Mouse (Mus musculus) MEL (cell line): ENCODE data around the gene Tma16. TPM values are rescaled to one million over a fixed set of nuclear protein-coding genes. Genes with fewer than 3 reads are reported as not detected.

ENCODE experiments used
- DNase-seq: peaks from one replicate; pipeline ENCODE4 v3.0.0; 2011; ENCODE audit warnings: low read depth, low spot score
- H3K27ac ChIP-seq: 2 replicates; pipeline ENCODE4 v1.5.1; 2012; ENCODE audit warnings: low read depth, mild to moderate bottlenecking, control low read depth, low read length, moderate library complexity; ENCODE audit not compliant: control insufficient read depth
- H3K27me3 ChIP-seq, 2 experiments: fragments of 150-350 bp in 1 of 2; sonication (generic) in 1 of 2; 2 replicates each; pipeline ENCODE4 v1.6.1; 2012; ENCODE audit warnings: low read length in 2 of 2, mild to moderate bottlenecking in 2 of 2, improper control_type of control experiment in 1 of 2, moderate library complexity in 1 of 2; ENCODE audit not compliant: insufficient read depth in 2 of 2, control insufficient read depth in 1 of 2
- H3K36me3 ChIP-seq, 2 experiments: 2 replicates each; pipeline ENCODE4 v1.6.1; 2012 to 2014; ENCODE audit warnings: low read length in 2 of 2, improper control_type of control experiment in 1 of 2, inconsistent platforms in 1 of 2, mild to moderate bottlenecking in 1 of 2; ENCODE audit not compliant: insufficient read depth in 2 of 2, control insufficient read depth in 1 of 2
- H3K4me1 ChIP-seq, 2 experiments: fragments of 150-350 bp in 1 of 2; sonication (generic) in 1 of 2; 2 replicates each; pipeline ENCODE4 v1.6.1; 2012; ENCODE audit warnings: low read length in 2 of 2, improper control_type of control experiment in 1 of 2, mild to moderate bottlenecking in 1 of 2; ENCODE audit not compliant: insufficient read depth in 2 of 2, control insufficient read depth in 1 of 2
- H3K4me3 ChIP-seq, 2 experiments: fragments of 150-350 bp in 1 of 2; sonication (generic) in 1 of 2; 2 replicates each; pipeline ENCODE4 v1.5.1; 2012; ENCODE audit warnings: low read depth in 2 of 2, low read length in 2 of 2, mild to moderate bottlenecking in 2 of 2, moderate library complexity in 2 of 2, control low read depth in 1 of 2, improper control_type of control experiment in 1 of 2; ENCODE audit not compliant: control insufficient read depth in 1 of 2, insufficient read depth in 1 of 2
- H3K79me2 ChIP-seq: 2 replicates; pipeline ENCODE4 v1.6.1; 2012; ENCODE audit warnings: mild to moderate bottlenecking, low read length, moderate library complexity; ENCODE audit not compliant: control insufficient read depth, poor library complexity, insufficient read depth
- H3K9ac ChIP-seq: 2 replicates; pipeline ENCODE4 v1.6.1; 2012; ENCODE audit warnings: low read depth, mild to moderate bottlenecking, control low read depth, low read length, moderate library complexity; ENCODE audit not compliant: control insufficient read depth, poor library complexity, severe bottlenecking
- H3K9me3 ChIP-seq: fragments of 150-350 bp; sonication (generic); replicated peaks from 2 replicates; pipeline ENCODE4 v1.6.1; 2012; ENCODE audit warnings: mild to moderate bottlenecking, low read length, improper control_type of control experiment, moderate library complexity; ENCODE audit not compliant: insufficient read depth
- BHLHE40 ChIP-seq: IDR thresholded peaks from 2 replicates; pipeline ENCODE4 v1.6.1; 2012; ENCODE audit warnings: low read depth, mild to moderate bottlenecking, inconsistent platforms, low read length, improper control_type of control experiment, borderline replicate concordance
- CHD2 ChIP-seq: IDR thresholded peaks from 2 replicates; pipeline ENCODE4 v1.6.1; 2011; ENCODE audit warnings: low read length, improper control_type of control experiment
- ELF1 ChIP-seq: IDR thresholded peaks from 2 replicates; pipeline ENCODE4 v1.6.1; 2014; ENCODE audit warnings: low read depth, mild to moderate bottlenecking, inconsistent platforms, low read length, improper control_type of control experiment, moderate library complexity
- ETS1 ChIP-seq: IDR thresholded peaks from 2 replicates; pipeline ENCODE4 v1.6.1; 2012; ENCODE audit warnings: low read depth, mild to moderate bottlenecking, inconsistent platforms, low read length, improper control_type of control experiment, moderate library complexity
- GATA1 ChIP-seq: IDR thresholded peaks from 2 replicates; pipeline ENCODE4 v1.6.1; 2011; ENCODE audit warnings: low read depth, low read length, improper control_type of control experiment
- KAT2A ChIP-seq: conservative IDR thresholded peaks from 2 replicates; pipeline ENCODE4 v1.6.1; 2012; ENCODE audit warnings: low read depth, low read length, improper control_type of control experiment, inconsistent platforms
- MAZ ChIP-seq: IDR thresholded peaks from 2 replicates; pipeline ENCODE4 v1.6.1; 2012; ENCODE audit warnings: low read depth, mild to moderate bottlenecking, inconsistent platforms, low read length, improper control_type of control experiment
- NELFE ChIP-seq: IDR thresholded peaks from 2 replicates; pipeline ENCODE4 v1.6.1; 2011; ENCODE audit warnings: low read depth, low read length, improper control_type of control experiment
- POLR2A ChIP-seq, 2 experiments: IDR thresholded peaks; 2 replicates each; pipeline ENCODE4 v1.6.1; 2011 to 2012; ENCODE audit warnings: low read length in 2 of 2, mild to moderate bottlenecking in 2 of 2, control low read depth in 1 of 2, improper control_type of control experiment in 1 of 2, low read depth in 1 of 2, moderate library complexity in 1 of 2; ENCODE audit not compliant: control insufficient read depth in 1 of 2, insufficient read depth in 1 of 2, poor library complexity in 1 of 2
- POLR2AphosphoS5 ChIP-seq: IDR thresholded peaks from 2 replicates; pipeline ENCODE4 v1.6.1; 2012; ENCODE audit warnings: low read depth, borderline replicate concordance, mild to moderate bottlenecking, inconsistent platforms, low read length, moderate library complexity, mixed read lengths
- RAD21 ChIP-seq: IDR thresholded peaks from 2 replicates; pipeline ENCODE4 v1.6.1; 2011; ENCODE audit warnings: mild to moderate bottlenecking, low read depth, low read length, improper control_type of control experiment
- RCOR1 ChIP-seq: IDR thresholded peaks from 2 replicates; pipeline ENCODE4 v1.6.1; 2012; ENCODE audit warnings: low read depth, mild to moderate bottlenecking, inconsistent platforms, low read length, improper control_type of control experiment
- UBTF ChIP-seq: IDR thresholded peaks from 2 replicates; pipeline ENCODE4 v1.6.1; 2012; ENCODE audit warnings: low read depth, mild to moderate bottlenecking, inconsistent platforms, low read length, improper control_type of control experiment, moderate library complexity, borderline replicate concordance; ENCODE audit not compliant: insufficient read depth
- ZC3H11A ChIP-seq: IDR thresholded peaks from 2 replicates; pipeline ENCODE4 v1.6.1; 2012; ENCODE audit warnings: low read depth, mild to moderate bottlenecking, inconsistent platforms, low read length, improper control_type of control experiment
- ZKSCAN1 ChIP-seq: IDR thresholded peaks from 2 replicates; pipeline ENCODE4 v1.6.1; 2012; ENCODE audit warnings: low read depth, mild to moderate bottlenecking, inconsistent platforms, low read length, improper control_type of control experiment, moderate library complexity
- polyA plus RNA-seq, 2 experiments: library from polyadenylated mRNA; stranded (reverse) in 1 of 2; unstranded in 1 of 2; fragments of >175 nt in 1 of 2; fragments of >200 nt in 1 of 2; gene quantifications; 2 replicates each; pipeline versions ENCODE4 v1.2.1 to v1.2.4; 2012; ENCODE audit warnings: low replicate concordance in 2 of 2, low read depth in 1 of 2; ENCODE audit not compliant: insufficient read length in 2 of 2, insufficient read depth in 1 of 2, missing spikeins in 1 of 2
- total RNA-seq: library from RNA; depleted of rRNA; stranded (reverse); fragments of 300-350 nt; gene quantifications from 2 replicates; pipeline ENCODE4 v1.2.3, GENCODE M21; 2012; rRNA removed

Tma16 gene
- total and polyA plus RNA-seq, 3 experiments = 29.4 to 33.2 TPM; not detected in 1

DNA sequence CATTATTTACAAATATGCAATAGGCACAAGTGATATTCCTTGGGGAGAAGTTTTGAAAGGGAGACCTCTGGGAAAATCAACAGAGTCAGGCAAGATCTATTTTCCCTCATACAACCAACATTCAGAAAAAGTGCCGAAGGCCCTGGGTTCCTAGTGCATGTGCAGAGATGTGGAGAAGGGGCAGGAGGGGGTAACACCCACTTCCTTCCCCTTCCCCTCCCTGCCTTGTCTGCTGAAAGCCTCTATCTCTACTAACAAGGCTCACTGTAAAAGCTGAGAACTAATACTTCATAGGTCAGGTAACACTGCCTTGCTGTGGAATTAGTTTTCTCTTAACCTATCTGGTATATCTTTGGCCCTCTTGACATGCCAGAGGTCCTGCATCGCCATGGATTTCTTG, 55.7 kb downstream of the Tma16 start:
- Histone ChIP-seq H3K27me3 (no peaks in the 10 kb centered on the region; a peak in 1 of 4 replicates), H3K27ac (no peak overlapping the region), H3K4me1 (no peaks in the 10 kb centered on the region), H3K79me2 (no peaks in the 10 kb centered on the region), H3K9ac (no peak overlapping the region), H3K4me3 (no peak overlapping the region), H3K36me3 (no peaks in the 10 kb centered on the region), H3K9me3 (no peaks in the 10 kb centered on the region)
- TF ChIP-seq ETS1 (no peak), RCOR1 (no peak), CHD2 (no peak), ZC3H11A (no peak), NELFE (no peak), UBTF (no peak), RAD21 (no peak), POLR2A (IDR thresholded peaks at IDR 0.05; ENCODE audit: control insufficient read depth in 1 of 2, insufficient read depth in 1 of 2, low read depth in 1 of 2, low read length in 2 of 2, poor library complexity in 1 of 2) (no peak), POLR2AphosphoS5 (no peak), GATA1 (no peak), BHLHE40 (no peak), MAZ (no peak), ELF1 (no peak), ZKSCAN1 (no peak), KAT2A (no peak)
- no peak for DNase-seq

Other genes with a start within 250 kb of the Tma16 start
- gene Tktl2, start 25.2 kb upstream of the Tma16 start, total RNA-seq = not detected in 2 replicates
- gene Tktl2, start 25.2 kb upstream of the Tma16 start, polyA plus RNA-seq = not detected
- not detected in 2 replicates for gene Npy5r, start 201.6 kb upstream of the Tma16 start, total RNA-seq
- gene Npy5r, start 201.6 kb upstream of the Tma16 start, polyA plus RNA-seq = not detected
- not detected in 2 replicates for gene Npy1r, start 210.7 kb upstream of the Tma16 start, total RNA-seq
- gene Npy1r, start 210.7 kb upstream of the Tma16 start, polyA plus RNA-seq = not detected